Mouse (Mus musculus) thymus, adult 2 months (tissue): ENCODE data around the gene Hcn1. TPM values are rescaled to one million over a fixed set of nuclear protein-coding genes. Genes with fewer than 3 reads are reported as not detected.

Source experiments
- DNase-seq: peaks from one replicate; pipeline ENCODE4 v3.0.0; 2021
- H3K27ac ChIP-seq: fragments of 200-500 bp; 2 replicates; pipeline ENCODE4 v1.5.1; 2012; ENCODE audit warnings: low read length, control low read depth; ENCODE audit not compliant: control insufficient read depth, insufficient read depth
- H3K27me3 ChIP-seq: fragments of 200-500 bp; 2 replicates; pipeline ENCODE4 v1.6.1; 2012; ENCODE audit warnings: mild to moderate bottlenecking, low read length, moderate library complexity, mixed read lengths; ENCODE audit not compliant: control insufficient read depth, insufficient read depth
- H3K36me3 ChIP-seq: fragments of 200-500 bp; 2 replicates; pipeline ENCODE4 v1.6.1; 2012; ENCODE audit warnings: mild to moderate bottlenecking, low read length, moderate library complexity; ENCODE audit not compliant: control insufficient read depth, insufficient read depth
- H3K4me1 ChIP-seq: fragments of 200-500 bp; replicated peaks from 2 replicates; pipeline ENCODE4 v1.6.1; 2012; ENCODE audit warnings: low read length; ENCODE audit not compliant: control insufficient read depth, insufficient read depth
- H3K4me3 ChIP-seq: fragments of 200-500 bp; 2 replicates; pipeline ENCODE4 v1.5.1; 2012; ENCODE audit warnings: mild to moderate bottlenecking, low read length, control low read depth, moderate library complexity; ENCODE audit not compliant: control insufficient read depth, insufficient read depth
- CTCF ChIP-seq: fragments of 200-500 bp; IDR thresholded peaks from 2 replicates; pipeline ENCODE4 v1.5.1; 2012; ENCODE audit warnings: mild to moderate bottlenecking, control low read depth, low read length, moderate library complexity, borderline replicate concordance; ENCODE audit not compliant: control insufficient read depth, poor library complexity, insufficient read depth; ENCODE audit errors: extremely low read depth
- POLR2A ChIP-seq: fragments of 200-500 bp; IDR thresholded peaks from 2 replicates; pipeline ENCODE4 v1.6.1; 2012; ENCODE audit warnings: mild to moderate bottlenecking, low read length, control low read depth, moderate library complexity; ENCODE audit not compliant: control insufficient read depth, poor library complexity, insufficient read depth; ENCODE audit errors: extremely low read depth
- WGBS: fragments of 180-500 bp; shearing (Covaris S2); methylation state at CpG from one replicate; pipeline ENCODE4 v1.1.7; 2018; 5-methylcytosine and 5-hydroxymethylcytosine counted together
- polyA plus RNA-seq: library from polyadenylated mRNA; depleted of rRNA; stranded (reverse); fragments of >200 nt; gene quantifications from 2 replicates; pipeline ENCODE4 v1.2.3, GENCODE M21; 2012

Hcn1 gene
- polyA plus RNA-seq, 1 experiment: 0.09 TPM

GRCm38 (mm10) chr13:117847290-117847689 is 245.2 kb downstream of the Hcn1 start:
- TF ChIP-seq CTCF (no peak), POLR2A (no peak)
- Histone ChIP-seq H3K36me3 (no peaks in the 10 kb centered on the region), H3K27ac (no peak overlapping the region), H3K27me3 (no peaks in the 10 kb centered on the region), H3K4me3 (no peak overlapping the region), H3K4me1 (no peaks in the 10 kb centered on the region)
- 63% methylated on average over 2 of the region's 2 CpGs for WGBS
- DNase-seq: no peak

GRCm38 (mm10) chr13:117848757-117849156 is 246.6 kb downstream of the Hcn1 start:
- no peak overlapping the region for H3K27ac ChIP-seq
- H3K4me3 ChIP-seq: no peak overlapping the region
- WGBS: 97% methylated on average over 4 of the region's 4 CpGs
- TF ChIP-seq CTCF (no peak), POLR2A (no peak)
- no peak for DNase-seq
- no peaks in the 10 kb centered on the region for H3K27me3 ChIP-seq
- H3K4me1 ChIP-seq: no peaks in the 10 kb centered on the region
- H3K36me3 ChIP-seq: no peaks in the 10 kb centered on the region

GRCm38 (mm10) chr13:117851954-117852710 is 250.0 kb downstream of the Hcn1 start:
- 74% methylated on average over 6 of the region's 6 CpGs for WGBS
- no peak overlapping the region for H3K4me3 ChIP-seq
- no peaks in the 10 kb centered on the region for H3K36me3 ChIP-seq
- DNase-seq: no peak
- H3K27ac ChIP-seq: no peak overlapping the region
- TF ChIP-seq POLR2A: no peak
- TF ChIP-seq CTCF: no peak
- no peaks in the 10 kb centered on the region for H3K27me3 ChIP-seq
- H3K4me1 ChIP-seq: no peaks in the 10 kb centered on the region

DNA sequence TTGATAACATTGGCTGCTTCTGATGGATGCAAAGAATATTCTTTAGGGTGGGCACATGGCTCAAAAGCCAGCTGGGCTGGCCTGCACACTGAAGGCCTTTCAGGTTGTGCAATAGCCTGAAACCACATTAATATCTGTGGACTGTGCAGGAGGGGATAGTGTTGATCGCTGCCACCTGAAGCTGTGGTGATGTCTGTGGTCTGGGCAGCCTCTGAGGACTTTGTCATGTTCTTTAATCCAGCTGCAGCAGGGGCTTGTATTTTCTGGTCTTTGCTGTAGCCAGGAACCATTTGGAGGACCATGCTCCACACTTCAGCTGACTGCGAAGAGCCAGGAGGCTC is 250.6 kb downstream of the Hcn1 start:
- Histone ChIP-seq H3K4me1 (no peaks in the 10 kb centered on the region), H3K36me3 (no peaks in the 10 kb centered on the region), H3K4me3 (no peak overlapping the region), H3K27me3 (no peaks in the 10 kb centered on the region), H3K27ac (no peak overlapping the region)
- TF ChIP-seq CTCF (no peak), POLR2A (no peak)
- DNase-seq: no peak
- WGBS: 32% methylated on average over 2 of the region's 2 CpGs

DNA sequence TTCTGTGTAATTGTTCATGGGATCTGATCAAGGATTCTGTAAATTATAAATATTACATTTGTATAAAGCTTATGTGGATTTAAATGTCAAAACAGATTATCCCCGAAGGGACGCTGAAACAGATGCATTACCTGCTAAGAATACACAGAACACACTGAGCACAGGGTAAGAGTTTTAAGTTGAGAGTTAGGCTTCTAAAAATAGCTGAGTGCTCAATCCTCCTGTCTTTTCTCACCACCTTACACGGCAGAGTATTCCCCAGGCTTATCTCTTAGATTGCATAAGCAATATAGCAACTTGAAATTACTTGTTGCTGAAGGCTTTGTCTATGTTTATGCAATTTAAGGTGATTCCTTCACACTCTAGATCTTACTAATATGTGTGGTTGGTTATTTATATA is 256.3 kb downstream of the Hcn1 start:
- Histone ChIP-seq H3K4me3 (no peak overlapping the region), H3K27ac (no peak overlapping the region), H3K4me1 (no peaks in the 10 kb centered on the region), H3K36me3 (no peaks in the 10 kb centered on the region), H3K27me3 (no peaks in the 10 kb centered on the region)
- 85% methylated on average over 3 of the region's 3 CpGs for WGBS
- TF ChIP-seq POLR2A (no peak), CTCF (no peak)
- DNase-seq: no peak

DNA sequence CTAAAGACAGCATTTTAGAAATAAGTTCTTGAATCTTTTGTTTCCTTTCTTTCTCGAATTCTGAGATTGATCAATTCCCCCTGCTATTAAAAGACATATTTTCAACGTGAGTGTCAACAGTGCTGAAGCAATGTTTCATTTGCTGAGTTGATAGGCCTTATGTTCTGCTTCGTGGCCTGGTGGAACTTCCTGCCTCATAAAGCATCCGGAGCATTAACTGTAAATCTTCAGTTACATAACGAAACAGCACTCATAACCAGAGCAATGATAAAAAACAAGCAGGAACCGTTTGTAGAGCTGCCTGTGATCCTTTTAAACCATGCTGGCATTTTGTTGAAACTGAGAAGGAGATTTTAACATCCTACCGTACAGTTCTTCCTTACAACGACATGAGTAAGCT is 275.7 kb downstream of the Hcn1 start:
- no peak for TF ChIP-seq CTCF
- no peak for TF ChIP-seq POLR2A
- WGBS: 15% methylated on average over 8 of the region's 8 CpGs

DNA sequence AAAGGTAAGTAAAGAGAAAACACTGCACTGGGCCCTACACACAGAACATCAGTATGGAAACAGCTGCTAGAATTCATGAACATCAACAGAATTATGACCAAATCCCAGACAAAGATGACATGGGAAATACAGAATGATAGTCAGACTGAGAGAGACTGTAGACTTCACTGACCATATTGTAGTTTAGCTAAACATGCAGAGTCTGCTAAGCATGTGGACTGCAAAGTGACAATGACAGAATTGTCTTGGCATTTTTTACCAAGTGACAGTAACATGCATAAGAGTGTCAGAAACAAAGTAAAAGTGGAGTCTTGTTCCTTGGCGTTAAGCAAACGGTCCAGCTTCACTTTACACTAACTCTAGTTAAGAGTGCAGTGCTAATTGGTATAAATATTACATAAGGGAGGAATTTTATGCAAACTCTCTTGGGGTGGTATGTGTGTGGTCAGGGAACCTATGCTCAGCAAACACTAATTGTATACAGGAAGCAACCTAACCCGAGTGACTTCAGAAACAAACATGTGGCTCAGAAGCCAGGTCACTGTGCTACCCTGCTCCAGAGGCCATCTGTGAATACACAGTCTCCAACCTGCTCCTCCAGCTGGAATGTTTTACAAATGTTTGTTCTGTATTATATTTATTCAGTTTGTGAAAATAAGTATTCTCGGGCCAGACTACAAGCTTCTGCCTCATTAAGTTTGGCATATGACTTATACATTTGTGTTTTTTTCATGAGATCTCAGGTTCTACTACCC is 278.5 kb downstream of the Hcn1 start:
- WGBS: 80% methylated on average over 4 of the region's 4 CpGs
- TF ChIP-seq POLR2A: no peak
- no peak for TF ChIP-seq CTCF
- no peaks in the 10 kb centered on the region for H3K27me3 ChIP-seq
- no peak overlapping the region for H3K4me3 ChIP-seq
- no peaks in the 10 kb centered on the region for H3K36me3 ChIP-seq
- no peaks in the 10 kb centered on the region for H3K4me1 ChIP-seq
- H3K27ac ChIP-seq: no peak overlapping the region
- DNase-seq: no peak

More for the DNA sequence above, 275.7 kb downstream of the Hcn1 start:
- no peaks in the 10 kb centered on the region for H3K4me1 ChIP-seq
- no peaks in the 10 kb centered on the region for H3K27me3 ChIP-seq
- DNase-seq: no peak
- H3K27ac ChIP-seq: no peak overlapping the region
- no peak overlapping the region for H3K4me3 ChIP-seq
- H3K36me3 ChIP-seq: no peaks in the 10 kb centered on the region
